Mouse (Mus musculus) limb, embryonic 13.5 days (tissue): ENCODE results near the gene Ddx49. TPM values are rescaled to one million over a fixed set of nuclear protein-coding genes. Genes with fewer than 3 reads are reported as not detected.

Experiments used
- ATAC-seq: fragments of 200-750 bp; cut with Nextera tagmentation; 2 replicates; pipeline ENCODE4 v1.8.0; 2017; ENCODE audit warnings: low read depth, moderate number of reproducible peaks, moderate TSS enrichment; ENCODE audit not compliant: low FRiP score
- H3K27ac ChIP-seq: fragments of 300-500 bp; sonication (generic); 2 replicates; pipeline ENCODE4 v1.5.1; 2015; ENCODE audit warnings: inconsistent platforms, mild to moderate bottlenecking, moderate library complexity
- H3K27me3 ChIP-seq: fragments of 300-500 bp; sonication (generic); 2 replicates; pipeline ENCODE4 v1.6.1; 2015; ENCODE audit warnings: mild to moderate bottlenecking, inconsistent platforms
- H3K36me3 ChIP-seq: fragments of 300-500 bp; sonication (generic); 2 replicates; pipeline ENCODE4 v1.6.1; 2015; ENCODE audit warnings: inconsistent platforms, mild to moderate bottlenecking, moderate library complexity
- H3K4me1 ChIP-seq: fragments of 300-500 bp; sonication (generic); 2 replicates; pipeline ENCODE4 v1.6.1; 2015; ENCODE audit warnings: inconsistent platforms
- H3K4me2 ChIP-seq: fragments of 300-500 bp; sonication (generic); replicated peaks from 2 replicates; pipeline ENCODE4 v1.6.1; 2015; ENCODE audit warnings: inconsistent platforms, mild to moderate bottlenecking, moderate library complexity
- H3K4me3 ChIP-seq: fragments of 300-500 bp; sonication (generic); 2 replicates; pipeline ENCODE4 v1.5.1; 2015; ENCODE audit warnings: moderate library complexity, mild to moderate bottlenecking, inconsistent platforms
- H3K9ac ChIP-seq: fragments of 300-500 bp; sonication (generic); 2 replicates; pipeline ENCODE4 v1.6.1; 2015; ENCODE audit warnings: mild to moderate bottlenecking, inconsistent platforms
- H3K9me3 ChIP-seq: fragments of 300-500 bp; sonication (generic); 2 replicates; pipeline ENCODE4 v1.6.1; 2016; ENCODE audit warnings: inconsistent platforms
- WGBS: fragments of 180-500 bp; shearing (Covaris S2); methylation state at CpG from one replicate; pipeline ENCODE4 v1.1.7; 2015; 5-methylcytosine and 5-hydroxymethylcytosine counted together
- polyA plus RNA-seq: library from polyadenylated mRNA; unstranded; fragments of >200 nt; fragmentation: Nextera tagmentation; extraction: Ambion mirVana; gene quantifications from 2 replicates; pipeline ENCODE4 v1.2.1, GENCODE M21; 2015

The Ddx49 gene
- polyA plus RNA-seq, 1 experiment from 2014 or later = 55.8 TPM

GRCm38 (mm10) chr8:70281001-70281400 is 21.3 kb downstream of the Ddx49 start:
- peaks cover 15% of the 10 kb centered on the region for H3K36me3 ChIP-seq
- peaks cover 23% of the 10 kb centered on the region for H3K4me1 ChIP-seq

GRCm38 (mm10) chr8:70279266-70279665 is 23.0 kb downstream of the Ddx49 start:
- no peaks in the 10 kb centered on the region for H3K36me3 ChIP-seq
- H3K9ac ChIP-seq = no peak overlapping the region
- ATAC-seq = no peak
- peaks cover 16% of the 10 kb centered on the region for H3K4me1 ChIP-seq
- H3K9me3 ChIP-seq = no peaks in the 10 kb centered on the region
- 38% methylated on average over 8 of the region's 8 CpGs for WGBS
- H3K4me3 ChIP-seq = no peak overlapping the region
- H3K27me3 ChIP-seq = no peaks in the 10 kb centered on the region
- H3K27ac ChIP-seq = no peak overlapping the region
- no peak overlapping the region for H3K4me2 ChIP-seq

More at GRCm38 (mm10) chr8:70281001-70281400, 21.3 kb downstream of the Ddx49 start:
- H3K4me3 ChIP-seq = no peak overlapping the region
- 40% methylated on average over 3 of the region's 3 CpGs for WGBS
- no peak overlapping the region for H3K4me2 ChIP-seq
- ATAC-seq = no peak
- H3K27me3 ChIP-seq = no peaks in the 10 kb centered on the region
- no peak overlapping the region for H3K27ac ChIP-seq
- no peak overlapping the region for H3K9ac ChIP-seq
- H3K9me3 ChIP-seq = no peaks in the 10 kb centered on the region

GRCm38 (mm10) chr8:70278175-70278574 is 24.1 kb downstream of the Ddx49 start:
- no peaks in the 10 kb centered on the region for H3K9me3 ChIP-seq
- no peak overlapping the region for H3K27ac ChIP-seq
- H3K4me1 ChIP-seq = peaks cover 10% of the 10 kb centered on the region; the same call in 1 of the 2 replicates
- no peak overlapping the region for H3K4me2 ChIP-seq
- WGBS = 61% methylated on average over 15 of the region's 15 CpGs
- H3K27me3 ChIP-seq = no peaks in the 10 kb centered on the region
- H3K36me3 ChIP-seq = no peaks in the 10 kb centered on the region
- no peak for ATAC-seq
- H3K4me3 ChIP-seq = no peak overlapping the region
- H3K9ac ChIP-seq = peak overlapping the region; percentile 27; the same call in 1 of the 2 replicates

- Histone ChIP-seq H3K9me3 (no peaks in the 10 kb centered on the region), H3K4me1 (0 out of 2 replicates have a peak, but pooled peaks cover 5% of the 10 kb centered on the region), H3K27me3 (no peaks in the 10 kb centered on the region), H3K9ac (no peak overlapping the region), H3K4me3 (no peak overlapping the region), H3K36me3 (no peaks in the 10 kb centered on the region), H3K27ac (no peak overlapping the region), H3K4me2 (no peak overlapping the region)
- 65% methylated on average over 3 of the region's 3 CpGs for WGBS
- no peak for ATAC-seq
Observed at GRCm38 (mm10) chr8:70276476-70276875, 25.8 kb downstream of the Ddx49 start.

GRCm38 (mm10) chr8:70274350-70274749 is 27.9 kb downstream of the Ddx49 start:
- ATAC-seq = no peak

GRCm38 (mm10) chr8:70272949-70273348 is 29.3 kb downstream of the Ddx49 start:
- H3K9ac ChIP-seq = no peak overlapping the region
- WGBS = 53% methylated on average over 3 of the region's 3 CpGs
- no peak for ATAC-seq

More at GRCm38 (mm10) chr8:70274350-70274749, 27.9 kb downstream of the Ddx49 start:
- Histone ChIP-seq H3K27ac (no peak overlapping the region), H3K9ac (no peak overlapping the region), H3K36me3 (no peaks in the 10 kb centered on the region), H3K4me1 (0 out of 2 replicates have a peak, but pooled peaks cover 5% of the 10 kb centered on the region), H3K4me2 (no peak overlapping the region), H3K9me3 (no peaks in the 10 kb centered on the region), H3K27me3 (no peaks in the 10 kb centered on the region), H3K4me3 (no peak overlapping the region)

GRCm38 (mm10) chr8:70268799-70269565 is 33.3 kb downstream of the Ddx49 start:
- no peak overlapping the region for H3K9ac ChIP-seq
- no peak overlapping the region for H3K4me3 ChIP-seq
- no peaks in the 10 kb centered on the region for H3K4me1 ChIP-seq
- H3K36me3 ChIP-seq = peaks cover 29% of the 10 kb centered on the region
- 57% methylated on average over 11 of the region's 11 CpGs for WGBS
- H3K9me3 ChIP-seq = no peaks in the 10 kb centered on the region
- H3K27me3 ChIP-seq = no peaks in the 10 kb centered on the region
- H3K4me2 ChIP-seq = no peak overlapping the region
- no peak overlapping the region for H3K27ac ChIP-seq
- ATAC-seq = no peak

More at GRCm38 (mm10) chr8:70272949-70273348, 29.3 kb downstream of the Ddx49 start:
- no peaks in the 10 kb centered on the region for H3K27me3 ChIP-seq
- no peak overlapping the region for H3K4me3 ChIP-seq
- H3K4me2 ChIP-seq = no peak overlapping the region
- no peak overlapping the region for H3K27ac ChIP-seq
- H3K4me1 ChIP-seq = 0 out of 2 replicates have a peak, but pooled peaks cover under 1% of the 10 kb centered on the region
- H3K36me3 ChIP-seq = no peaks in the 10 kb centered on the region
- no peaks in the 10 kb centered on the region for H3K9me3 ChIP-seq

GRCm38 (mm10) chr8:70268311-70268710 is 34.0 kb downstream of the Ddx49 start:
- Histone ChIP-seq H3K36me3 (peaks cover 36% of the 10 kb centered on the region), H3K9me3 (no peaks in the 10 kb centered on the region), H3K4me2 (no peak overlapping the region), H3K9ac (no peak overlapping the region), H3K27me3 (no peaks in the 10 kb centered on the region), H3K4me3 (no peak overlapping the region), H3K4me1 (no peaks in the 10 kb centered on the region), H3K27ac (no peak overlapping the region)
- WGBS = 61% methylated on average over 5 of the region's 5 CpGs
- no peak for ATAC-seq

- H3K27me3 ChIP-seq = no peaks in the 10 kb centered on the region
- ATAC-seq = no peak
- no peaks in the 10 kb centered on the region for H3K4me1 ChIP-seq
- WGBS = 86% methylated on average over 3 of the region's 3 CpGs
- no peak overlapping the region for H3K4me2 ChIP-seq
- no peak overlapping the region for H3K27ac ChIP-seq
- peaks cover 42% of the 10 kb centered on the region for H3K36me3 ChIP-seq
- H3K9ac ChIP-seq = no peak overlapping the region
- no peak overlapping the region for H3K4me3 ChIP-seq
- H3K9me3 ChIP-seq = no peaks in the 10 kb centered on the region
Observed at GRCm38 (mm10) chr8:70267674-70268073, 34.6 kb downstream of the Ddx49 start.

- ATAC-seq = no peak
- peaks cover 99% of the 10 kb centered on the region for H3K36me3 ChIP-seq
- H3K4me2 ChIP-seq = no peak overlapping the region
- no peaks in the 10 kb centered on the region for H3K4me1 ChIP-seq
- no peaks in the 10 kb centered on the region for H3K27me3 ChIP-seq
- no peaks in the 10 kb centered on the region for H3K9me3 ChIP-seq
- 96% methylated on average over 2 of the region's 2 CpGs for WGBS
- no peak overlapping the region for H3K4me3 ChIP-seq
- no peak overlapping the region for H3K27ac ChIP-seq
- no peak overlapping the region for H3K9ac ChIP-seq
Observed at GRCm38 (mm10) chr8:70259043-70259442, 43.2 kb downstream of the Ddx49 start.

- no peak for ATAC-seq
- Histone ChIP-seq H3K4me3 (no peak overlapping the region), H3K27ac (no peak overlapping the region), H3K9me3 (no peaks in the 10 kb centered on the region), H3K36me3 (peaks cover 99% of the 10 kb centered on the region), H3K4me2 (no peak overlapping the region), H3K4me1 (no peaks in the 10 kb centered on the region), H3K9ac (no peak overlapping the region), H3K27me3 (no peaks in the 10 kb centered on the region)
- 93% methylated on average over 5 of the region's 5 CpGs for WGBS
Observed at GRCm38 (mm10) chr8:70258600-70258999, 43.7 kb downstream of the Ddx49 start.

- H3K9me3 ChIP-seq = no peaks in the 10 kb centered on the region
- 87% methylated on average over 3 of the region's 3 CpGs for WGBS
- H3K9ac ChIP-seq = no peak overlapping the region
- H3K36me3 ChIP-seq = peaks cover 99% of the 10 kb centered on the region
- H3K4me1 ChIP-seq = no peaks in the 10 kb centered on the region
- no peak overlapping the region for H3K4me3 ChIP-seq
- H3K4me2 ChIP-seq = no peak overlapping the region
- ATAC-seq = no peak
- H3K27ac ChIP-seq = no peak overlapping the region
- H3K27me3 ChIP-seq = no peaks in the 10 kb centered on the region
Observed at GRCm38 (mm10) chr8:70257456-70257855, 44.8 kb downstream of the Ddx49 start.

GRCm38 (mm10) chr8:70254628-70255027 is 47.7 kb downstream of the Ddx49 start:
- H3K27ac ChIP-seq = no peak overlapping the region
- no peak overlapping the region for H3K4me3 ChIP-seq
- H3K4me1 ChIP-seq = no peaks in the 10 kb centered on the region
- peaks cover 99% of the 10 kb centered on the region for H3K36me3 ChIP-seq
- H3K9ac ChIP-seq = no peak overlapping the region
- 81% methylated on average over 1 of the region's 1 CpGs for WGBS
- no peaks in the 10 kb centered on the region for H3K27me3 ChIP-seq
- H3K9me3 ChIP-seq = no peaks in the 10 kb centered on the region
- ATAC-seq = no peak
- H3K4me2 ChIP-seq = no peak overlapping the region
